Mouse (Mus musculus) forebrain, embryonic 11.5 days (tissue): Measurements from ENCODE around the gene Scimp. TPM values are rescaled to one million over a fixed set of nuclear protein-coding genes. Genes with fewer than 3 reads are reported as not detected.

ENCODE experiments used
- ATAC-seq: fragments of 200-750 bp; cut with Nextera tagmentation; replicated peaks from 2 replicates; pipeline ENCODE4 v1.8.0; 2017; ENCODE audit warnings: moderate TSS enrichment; ENCODE audit not compliant: low FRiP score
- DNase-seq: peaks from one replicate; pipeline ENCODE4 v3.0.0-alpha.2; 2017; ENCODE audit warnings: low spot score
- H3K27ac ChIP-seq: fragments of 300-500 bp; sonication (generic); 2 replicates; pipeline ENCODE4 v1.5.1; 2014; ENCODE audit warnings: low read depth, low read length
- H3K27me3 ChIP-seq: fragments of 300-500 bp; sonication (generic); 2 replicates; pipeline ENCODE4 v1.6.1; 2014; ENCODE audit warnings: mild to moderate bottlenecking, low read length, mixed read lengths; ENCODE audit not compliant: control insufficient read depth, insufficient read depth
- H3K36me3 ChIP-seq: fragments of 300-500 bp; sonication (generic); 2 replicates; pipeline ENCODE4 v1.6.1; 2014; ENCODE audit warnings: mild to moderate bottlenecking, low read length, moderate library complexity, mixed read lengths; ENCODE audit not compliant: control insufficient read depth, insufficient read depth
- H3K4me1 ChIP-seq: fragments of 300-500 bp; sonication (generic); replicated peaks from 2 replicates; pipeline ENCODE4 v1.6.1; 2014; ENCODE audit warnings: low read length, mixed read lengths; ENCODE audit not compliant: control insufficient read depth, insufficient read depth
- H3K4me2 ChIP-seq: fragments of 300-500 bp; sonication (generic); 2 replicates; pipeline ENCODE4 v1.6.1; 2014; ENCODE audit warnings: low read depth, mild to moderate bottlenecking, low read length, moderate library complexity, mixed read lengths; ENCODE audit not compliant: severe bottlenecking
- H3K4me3 ChIP-seq: fragments of 300-500 bp; sonication (generic); 2 replicates; pipeline ENCODE4 v1.5.1; 2014; ENCODE audit warnings: low read depth, low read length
- H3K9ac ChIP-seq: fragments of 300-500 bp; sonication (generic); 2 replicates; pipeline ENCODE4 v1.6.1; 2014; ENCODE audit warnings: low read length
- H3K9me3 ChIP-seq: fragments of 300-500 bp; sonication (generic); 2 replicates; pipeline ENCODE4 v1.6.1; 2016; ENCODE audit warnings: low read length, mixed read lengths; ENCODE audit not compliant: control insufficient read depth
- WGBS: fragments of 180-500 bp; shearing (Covaris S2); extraction: QIAGEN DNeasy Blood & Tissue Kit; methylation state at CpG from one replicate; pipeline ENCODE4 v1.1.7; 2014; 5-methylcytosine and 5-hydroxymethylcytosine counted together
- polyA plus RNA-seq: library from polyadenylated mRNA; unstranded; fragments of >200 nt; fragmentation: Nextera tagmentation; extraction: Ambion mirVana; gene quantifications from 2 replicates; pipeline ENCODE4 v1.2.1, GENCODE M21; 2014

Scimp gene
- polyA plus RNA-seq, 1 experiment from 2014 or later, result not detected

GRCm38 (mm10) chr11:70754476-70754875 is 57.9 kb downstream of the Scimp start:
- Histone ChIP-seq H3K27ac (no peak overlapping the region), H3K9ac (no peak overlapping the region), H3K4me1 (no peaks in the 10 kb centered on the region), H3K36me3 (no peaks in the 10 kb centered on the region), H3K4me3 (no peak overlapping the region), H3K27me3 (no peaks in the 10 kb centered on the region), H3K4me2 (no peak overlapping the region), H3K9me3 (no peaks in the 10 kb centered on the region)
- ATAC-seq, result no peak
- DNase-seq, result no peak
- 48% methylated on average over 4 of the region's 4 CpGs for WGBS

GRCm38 (mm10) chr11:70753146-70753545 is 59.2 kb downstream of the Scimp start:
- ATAC-seq (no peak), DNase-seq (no peak)
- H3K27me3 ChIP-seq, result no peaks in the 10 kb centered on the region
- H3K9ac ChIP-seq, result no peak overlapping the region
- H3K4me2 ChIP-seq, result no peak overlapping the region
- H3K4me3 ChIP-seq, result no peak overlapping the region
- no peaks in the 10 kb centered on the region for H3K4me1 ChIP-seq
- H3K9me3 ChIP-seq, result no peaks in the 10 kb centered on the region; the same call in 1 of the 2 replicates
- no peak overlapping the region for H3K27ac ChIP-seq
- H3K36me3 ChIP-seq, result no peaks in the 10 kb centered on the region
- 93% methylated on average over 10 of the region's 10 CpGs for WGBS

GRCm38 (mm10) chr11:70752337-70753017 is 59.9 kb downstream of the Scimp start:
- Histone ChIP-seq H3K27me3 (no peaks in the 10 kb centered on the region), H3K4me2 (no peak overlapping the region), H3K27ac (no peak overlapping the region), H3K9me3 (no peaks in the 10 kb centered on the region; the same call in 1 of the 2 replicates), H3K9ac (no peak overlapping the region), H3K4me1 (no peaks in the 10 kb centered on the region), H3K36me3 (no peaks in the 10 kb centered on the region), H3K4me3 (no peak overlapping the region)
- ATAC-seq (no peak), DNase-seq (no peak)
- 83% methylated on average over 4 of the region's 4 CpGs for WGBS

- H3K9ac ChIP-seq, result no peak overlapping the region
- H3K4me2 ChIP-seq, result no peak overlapping the region
- ATAC-seq, result no peak
- 89% methylated on average over 4 of the region's 4 CpGs for WGBS
- no peak overlapping the region for H3K4me3 ChIP-seq
- no peaks in the 10 kb centered on the region for H3K36me3 ChIP-seq
- no peak for DNase-seq
- no peaks in the 10 kb centered on the region for H3K27me3 ChIP-seq
- H3K27ac ChIP-seq, result no peak overlapping the region
- no peaks in the 10 kb centered on the region for H3K4me1 ChIP-seq
- no peaks in the 10 kb centered on the region; the same call in 1 of the 2 replicates for H3K9me3 ChIP-seq
Measured at GRCm38 (mm10) chr11:70747876-70748545, 64.4 kb downstream of the Scimp start.

GRCm38 (mm10) chr11:70745636-70746035 is 66.8 kb downstream of the Scimp start:
- DNase-seq, result no peak
- Histone ChIP-seq H3K9ac (no peak overlapping the region), H3K36me3 (no peaks in the 10 kb centered on the region), H3K27me3 (no peaks in the 10 kb centered on the region), H3K9me3 (no peaks in the 10 kb centered on the region; the same call in 1 of the 2 replicates), H3K27ac (no peak overlapping the region), H3K4me2 (no peak overlapping the region), H3K4me3 (no peak overlapping the region), H3K4me1 (no peaks in the 10 kb centered on the region)
- ATAC-seq, result no peak
- WGBS, result 86% methylated on average over 7 of the region's 7 CpGs

- H3K9me3 ChIP-seq, result no peaks in the 10 kb centered on the region
- H3K27me3 ChIP-seq, result no peaks in the 10 kb centered on the region
- ATAC-seq, result no peak
- H3K9ac ChIP-seq, result no peak overlapping the region
- no peaks in the 10 kb centered on the region for H3K36me3 ChIP-seq
- H3K4me3 ChIP-seq, result no peak overlapping the region
- no peaks in the 10 kb centered on the region for H3K4me1 ChIP-seq
- DNase-seq, result no peak
- no peak overlapping the region for H3K27ac ChIP-seq
- WGBS, result 86% methylated on average over 12 of the region's 12 CpGs
- H3K4me2 ChIP-seq, result no peak overlapping the region
Measured at GRCm38 (mm10) chr11:70742581-70743459, 69.6 kb downstream of the Scimp start.

- Histone ChIP-seq H3K9ac (no peak overlapping the region), H3K36me3 (no peaks in the 10 kb centered on the region), H3K4me2 (no peak overlapping the region), H3K27me3 (no peaks in the 10 kb centered on the region), H3K27ac (no peak overlapping the region), H3K4me1 (no peaks in the 10 kb centered on the region), H3K9me3 (no peaks in the 10 kb centered on the region), H3K4me3 (no peak overlapping the region)
- ATAC-seq (no peak), DNase-seq (no peak)
- WGBS, result 92% methylated on average over 7 of the region's 7 CpGs
Measured at GRCm38 (mm10) chr11:70742117-70742516, 70.3 kb downstream of the Scimp start.

GRCm38 (mm10) chr11:70741603-70742002 is 70.8 kb downstream of the Scimp start:
- DNase-seq (no peak), ATAC-seq (no peak)
- no peaks in the 10 kb centered on the region for H3K27me3 ChIP-seq
- H3K9me3 ChIP-seq, result no peaks in the 10 kb centered on the region
- H3K4me3 ChIP-seq, result no peak overlapping the region
- no peak overlapping the region for H3K27ac ChIP-seq
- H3K4me2 ChIP-seq, result no peak overlapping the region
- 86% methylated on average over 3 of the region's 3 CpGs for WGBS
- no peaks in the 10 kb centered on the region for H3K4me1 ChIP-seq
- H3K36me3 ChIP-seq, result no peaks in the 10 kb centered on the region
- H3K9ac ChIP-seq, result no peak overlapping the region
